Mouse (Mus musculus) heart, postnatal 14 days (tissue): ENCODE measurements around the gene 2310050C09Rik. TPM values are rescaled to one million over a fixed set of nuclear protein-coding genes. Genes with fewer than 3 reads are reported as not detected.

Experiments
- DNase-seq, 2 experiments: peaks; one replicate each; pipeline ENCODE4 v3.0.0; 2021 to 2022
- intact Hi-C: fragments of 180-260 bp; cut with DNase I; formaldehyde crosslinking; loops from one replicate; pipeline ENCODE4 v1.15.1; 2025
- long read RNA-seq, 2 experiments: library from polyadenylated mRNA; stranded (forward); transcript quantifications; one replicate each; pipeline ENCODE4 v2.0.0; 2021
- total RNA-seq, 2 experiments: library from RNA; stranded (reverse); gene quantifications; 2 replicates each; pipeline ENCODE4 v1.2.3; 2021

2310050C09Rik gene
- not detected for total RNA-seq
- long read RNA-seq, experiment 1, result 0 reads
- long read RNA-seq, experiment 2, result 0 reads

- no peak for DNase-seq
Observed at GRCm38 (mm10) chr3:92870116-92870515, at the start of gene 2310050C09Rik. Gene 2310050C09Rik, minus strand, starts transcription at chr3:92870216.

GRCm38 (mm10) chr3:92907571-92907970 lies 37.6 kb upstream of the 2310050C09Rik start:
- DNase-seq, result peak in 1 of 2 experiments; percentile 17

More at GRCm38 (mm10) chr3:92870116-92870515, at the start of gene 2310050C09Rik:
- intact Hi-C loops, result no loop called here

GRCm38 (mm10) chr3:92905182-92905581 lies 35.2 kb upstream of the 2310050C09Rik start:
- no peak for DNase-seq
- intact Hi-C loops, result loop anchor here (10.0 kb wide), 2 partner anchors 120 to 500 kb away; no protein-coding TSS in a partner anchor

More at GRCm38 (mm10) chr3:92907571-92907970, 37.6 kb upstream of the 2310050C09Rik start:
- intact Hi-C loops, result loop anchor here (10.0 kb wide), 2 partner anchors 117 to 497 kb away; no protein-coding TSS in a partner anchor

GRCm38 (mm10) chr3:92903640-92904039 lies 33.6 kb upstream of the 2310050C09Rik start:
- intact Hi-C loops, result loop anchor here (10.0 kb wide), 2 partner anchors 121 to 501 kb away; no protein-coding TSS in a partner anchor
- no peak for DNase-seq

DNA sequence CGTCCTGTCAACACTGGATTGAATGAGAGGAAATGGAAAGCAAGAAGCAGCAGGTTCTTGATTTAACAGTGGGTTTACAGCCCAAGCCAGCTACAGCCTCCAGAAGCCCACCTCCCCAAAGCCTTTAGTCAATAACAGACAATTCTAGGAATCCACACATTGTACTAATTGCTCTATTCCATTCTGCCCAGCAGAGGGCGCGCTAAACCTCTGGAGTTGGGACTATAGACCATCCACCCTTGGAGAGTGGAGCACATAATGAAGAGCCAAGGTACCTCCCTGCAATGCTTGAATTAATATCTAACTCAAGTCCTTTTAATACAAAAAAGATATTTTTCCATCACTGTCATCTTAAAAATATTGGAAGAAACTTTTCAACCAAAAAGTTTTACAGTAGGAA lies 33.0 kb upstream of the 2310050C09Rik start:
- DNase-seq, result peak; percentile 4 to 20
- intact Hi-C loops, result loop anchor here (10.0 kb wide), 2 partner anchors 122 to 502 kb away; no protein-coding TSS in a partner anchor

DNA sequence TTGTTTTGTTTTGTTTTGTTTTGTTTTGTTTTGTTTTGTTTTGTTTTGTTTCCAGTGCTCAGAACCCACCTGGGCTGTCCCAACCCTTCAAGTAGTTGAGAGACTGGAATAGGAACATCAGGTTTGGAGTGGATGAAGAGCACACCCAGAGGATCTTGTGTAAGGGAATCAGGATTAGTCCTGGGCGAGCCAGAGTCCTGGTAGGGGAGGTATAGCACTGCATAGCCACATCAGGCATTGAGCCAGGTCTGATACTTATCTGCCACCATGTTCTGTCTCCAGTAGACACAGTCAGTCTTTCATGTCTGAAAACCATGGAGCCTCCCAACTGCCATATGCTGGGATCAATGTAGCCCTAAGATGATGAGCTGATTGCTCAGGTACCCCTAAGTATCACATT lies 24.5 kb upstream of the 2310050C09Rik start:
- intact Hi-C loops, result no loop called here

GRCm38 (mm10) chr3:92894063-92894462 lies 24.0 kb upstream of the 2310050C09Rik start:
- intact Hi-C loops, result no loop called here
- no peak for DNase-seq

More for the DNA sequence above, 24.5 kb upstream of the 2310050C09Rik start:
- DNase-seq, result no peak

- no peak for DNase-seq
Observed at GRCm38 (mm10) chr3:92874180-92874579, 4.2 kb upstream of the 2310050C09Rik start.

DNA sequence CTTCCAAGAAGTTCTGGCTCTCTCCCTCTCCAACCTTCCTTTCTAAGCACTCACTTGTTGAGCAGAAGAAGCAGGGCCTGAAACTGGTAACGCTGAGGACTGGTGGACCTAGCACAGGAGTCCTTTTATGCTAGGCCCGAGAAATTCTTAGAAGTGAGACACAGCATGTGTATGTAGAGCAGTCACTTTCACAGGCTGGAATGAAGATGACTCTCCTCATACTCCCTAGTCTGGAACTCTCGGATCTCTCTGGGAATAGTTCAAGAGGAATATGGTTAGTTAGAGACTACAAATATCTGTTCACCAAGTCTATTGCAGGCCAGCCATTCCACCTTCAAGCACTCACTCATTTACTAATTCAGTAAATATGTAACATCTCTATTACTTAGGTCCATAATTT lies 18.8 kb downstream of the 2310050C09Rik start, which contains the start of gene Lce1l:
Gene Lce1l (minus strand): TSS at position 101 of the 400 bp plus-strand sequence.
- intact Hi-C loops, result no loop called here
- no peak for DNase-seq

More at GRCm38 (mm10) chr3:92874180-92874579, 4.2 kb upstream of the 2310050C09Rik start:
- intact Hi-C loops, result no loop called here

DNA sequence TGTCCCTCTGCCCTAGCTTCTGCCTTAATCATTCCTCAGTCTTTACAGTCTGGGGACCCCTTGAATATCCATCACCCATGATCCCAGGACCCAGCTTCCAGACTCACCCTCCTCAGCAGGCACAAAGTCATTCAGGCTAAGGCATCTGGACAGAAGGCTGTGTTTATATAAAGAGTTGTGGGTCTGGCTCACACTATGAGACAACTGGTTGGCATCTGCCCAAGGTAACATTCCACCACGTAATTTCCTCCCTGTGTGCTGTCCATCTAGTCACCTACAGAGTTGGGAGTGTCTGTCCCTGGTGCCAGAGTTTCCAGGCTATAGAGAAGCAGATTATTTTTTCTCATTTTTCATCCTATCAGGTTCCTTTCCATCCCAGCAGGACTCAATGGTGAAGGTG lies 42.9 kb downstream of the 2310050C09Rik start, which contains the start of gene Kprp:
Gene Kprp (minus strand): TSS at position 140 of the 400 bp plus-strand sequence.
- intact Hi-C loops, result no loop called here
- DNase-seq, result no peak

DNA sequence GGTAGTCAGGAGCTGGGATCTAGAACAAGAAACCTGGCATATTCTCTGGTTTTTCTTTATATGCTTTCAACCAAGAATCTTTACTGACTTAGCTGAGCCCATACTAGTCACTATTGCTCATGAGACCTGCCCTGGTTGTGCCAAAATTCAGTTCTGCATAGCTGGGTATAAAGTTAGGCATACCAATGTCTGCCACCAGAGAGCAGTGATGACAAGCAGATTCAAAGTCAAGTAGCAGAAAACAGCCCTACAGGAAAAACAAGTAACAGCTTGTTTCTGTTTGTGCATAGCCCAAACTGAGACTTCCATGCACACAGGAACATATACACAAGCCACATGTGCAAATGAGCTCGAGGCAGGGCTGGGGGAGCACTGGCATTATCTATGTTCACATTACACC lies 44.2 kb downstream of the 2310050C09Rik start:
- intact Hi-C loops, result no loop called here

More for the DNA sequence above, 44.2 kb downstream of the 2310050C09Rik start:
- DNase-seq, result no peak

Other genes starting within 250 kb of the 2310050C09Rik start
- not detected for gene Lce6a, start 248.6 kb downstream of the 2310050C09Rik start, total RNA-seq
- gene Lce1a1, start 221.9 kb downstream of the 2310050C09Rik start, total RNA-seq, result not detected
- not detected for gene Lce1b, start 213.3 kb downstream of the 2310050C09Rik start, total RNA-seq
- gene Lce1a2, start 199.9 kb downstream of the 2310050C09Rik start, total RNA-seq, result not detected
- gene Lce1c, start 191.0 kb downstream of the 2310050C09Rik start, total RNA-seq, result not detected
- gene Lce1d, start 183.0 kb downstream of the 2310050C09Rik start, total RNA-seq, result not detected
- not detected for gene Lce1e, start 161.1 kb downstream of the 2310050C09Rik start, total RNA-seq
- gene Lce1f, start 149.9 kb downstream of the 2310050C09Rik start, total RNA-seq, result not detected
- gene Gm38119, start 131.1 kb downstream of the 2310050C09Rik start, total RNA-seq, result not detected
- gene Lce1g, start 117.9 kb downstream of the 2310050C09Rik start, total RNA-seq, result not detected
- gene Lce1h, start 105.2 kb downstream of the 2310050C09Rik start, total RNA-seq, result not detected
- gene Lce1i, start 91.3 kb downstream of the 2310050C09Rik start, total RNA-seq, result not detected
- not detected for gene Lce1j, start 79.7 kb downstream of the 2310050C09Rik start, total RNA-seq
- not detected for gene Lce1k, start 62.3 kb downstream of the 2310050C09Rik start, total RNA-seq
- gene Kprp, start 43.0 kb downstream of the 2310050C09Rik start, total RNA-seq, result not detected
- not detected for gene Lce1l, start 18.9 kb downstream of the 2310050C09Rik start, total RNA-seq
- gene Lce3a, start 56.0 kb upstream of the 2310050C09Rik start, total RNA-seq, result not detected
- gene Lce3b, start 62.8 kb upstream of the 2310050C09Rik start, total RNA-seq, result not detected
- gene Lce3c, start 74.3 kb upstream of the 2310050C09Rik start, total RNA-seq, result not detected
- not detected for gene Lce3d, start 87.2 kb upstream of the 2310050C09Rik start, total RNA-seq
- not detected for gene Lce3e, start 96.8 kb upstream of the 2310050C09Rik start, total RNA-seq
- not detected for gene Lce3f, start 122.0 kb upstream of the 2310050C09Rik start, total RNA-seq
- not detected for gene Crct1, start 145.5 kb upstream of the 2310050C09Rik start, total RNA-seq
- not detected for gene Lce1m, start 148.8 kb upstream of the 2310050C09Rik start, total RNA-seq
- gene Gm4858, start 198.6 kb upstream of the 2310050C09Rik start, total RNA-seq, result not detected